Mouse (Mus musculus): ENCODE data around the gene Nudt9. TPM values are rescaled to one million over a fixed set of nuclear protein-coding genes. Genes with fewer than 3 reads are reported as not detected.

Nudt9 gene
- total RNA-seq (2023) = 33.9 TPM

DNA sequence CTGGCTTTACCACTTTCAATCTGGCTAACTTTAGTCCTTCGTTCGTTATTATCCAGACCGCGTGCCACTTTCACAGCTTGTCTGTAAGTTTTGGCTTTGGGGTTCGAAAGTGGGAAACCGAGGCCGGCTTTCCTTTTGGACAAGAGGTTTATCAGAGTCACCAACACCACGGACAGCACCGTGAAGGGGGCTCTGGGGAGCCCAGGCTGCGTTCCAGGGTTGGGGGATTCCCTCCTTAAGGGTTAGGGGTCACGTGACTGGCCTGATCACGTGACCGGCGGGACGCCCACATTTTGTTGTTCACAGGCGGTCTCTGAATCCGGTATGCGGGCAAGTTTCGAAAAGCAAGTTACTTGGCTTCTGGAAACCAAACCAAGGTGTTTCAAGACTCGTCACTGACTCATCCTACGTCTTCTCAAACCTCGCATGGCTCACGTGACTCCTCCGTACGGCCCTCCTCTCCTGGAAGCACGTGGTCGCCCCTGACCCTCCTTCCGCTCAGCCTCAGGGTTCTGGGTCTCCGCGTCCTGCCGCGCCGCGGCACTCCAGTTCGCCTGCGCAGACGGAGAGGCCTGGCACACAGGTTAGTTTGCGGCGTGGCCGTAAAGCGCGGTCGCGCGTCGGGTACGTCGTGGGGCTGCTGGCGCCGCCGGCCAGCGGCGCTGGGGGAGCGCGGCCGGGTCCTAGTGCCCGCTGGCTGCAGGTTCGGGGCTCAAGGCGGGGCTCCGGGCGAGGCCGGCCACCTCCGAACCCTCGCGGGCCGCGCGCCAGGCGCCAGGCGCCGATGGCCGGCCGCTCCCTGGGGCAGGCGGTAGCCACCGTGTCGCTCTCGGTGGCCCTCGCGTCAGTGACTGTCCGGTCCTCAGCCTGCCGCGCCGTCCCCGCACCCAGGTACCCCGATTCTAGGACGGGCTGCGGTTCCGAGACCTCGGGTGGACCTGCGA lies at the start of gene Nudt9:
Gene Nudt9, plus strand, starts transcription at position 51 of the 944 bp plus-strand sequence.

DNA sequence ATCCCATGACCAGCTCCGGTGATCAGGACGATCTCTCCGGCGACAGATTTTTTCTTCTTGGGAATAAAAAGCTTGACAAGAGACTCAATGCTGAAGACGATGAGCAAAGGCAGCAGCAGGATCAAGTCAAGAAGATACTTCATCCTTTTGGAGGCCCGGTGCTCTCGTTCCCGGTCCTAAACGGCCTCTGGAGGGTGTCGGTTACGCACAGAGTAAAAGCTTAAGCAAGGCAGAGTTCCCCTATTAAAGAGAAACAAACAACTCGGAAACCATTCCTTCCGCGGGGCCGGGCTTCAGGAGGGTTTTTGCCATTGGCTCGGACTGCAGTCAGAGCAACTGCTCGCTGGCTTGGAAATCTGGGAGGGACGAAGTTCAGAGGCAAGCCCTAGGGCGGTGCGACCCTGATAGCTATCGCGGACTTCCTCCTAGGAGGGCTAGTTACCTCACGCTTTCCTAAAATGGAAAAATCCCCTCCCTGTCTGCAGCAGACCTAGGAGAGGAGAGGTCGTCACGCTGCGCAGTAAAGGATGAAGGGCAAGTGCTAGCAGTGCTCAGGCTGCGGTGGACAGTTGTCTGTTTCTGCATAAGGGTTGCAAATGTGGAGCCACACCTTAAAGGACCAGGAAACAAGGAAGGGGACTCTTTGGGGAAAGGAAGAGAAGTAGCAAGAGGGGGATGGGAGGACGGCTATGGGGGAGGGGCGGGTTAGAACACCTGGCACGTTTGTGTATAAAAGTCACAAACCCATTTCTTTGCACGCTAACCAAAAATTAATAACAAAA lies 24.3 kb upstream of the Nudt9 start, which contains the start of gene Hsd17b11:
Gene Hsd17b11, minus strand, starts transcription at position 323 of the 782 bp plus-strand sequence.

DNA sequence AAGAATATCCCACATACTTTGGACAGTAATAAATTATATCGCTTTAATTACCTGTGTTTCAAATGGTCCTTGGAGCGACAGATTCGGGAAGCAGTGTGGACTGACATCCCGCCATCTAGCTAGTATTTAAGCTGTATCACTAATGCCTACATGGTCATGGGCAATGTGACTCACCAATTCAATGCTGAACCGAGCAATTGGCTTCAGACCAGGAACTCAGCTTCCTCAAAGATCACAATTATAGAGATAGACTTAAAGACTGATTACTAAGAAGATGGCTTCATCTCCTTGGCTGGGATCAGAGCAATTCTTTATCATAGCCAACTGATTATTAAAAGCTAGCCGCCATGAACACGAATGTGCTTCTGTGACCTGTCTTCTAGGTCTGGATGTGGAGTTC lies 31.4 kb downstream of the Nudt9 start, which contains the start of gene Gm17660:
Gene Gm17660, minus strand, starts transcription at position 101 of the 400 bp plus-strand sequence.

DNA sequence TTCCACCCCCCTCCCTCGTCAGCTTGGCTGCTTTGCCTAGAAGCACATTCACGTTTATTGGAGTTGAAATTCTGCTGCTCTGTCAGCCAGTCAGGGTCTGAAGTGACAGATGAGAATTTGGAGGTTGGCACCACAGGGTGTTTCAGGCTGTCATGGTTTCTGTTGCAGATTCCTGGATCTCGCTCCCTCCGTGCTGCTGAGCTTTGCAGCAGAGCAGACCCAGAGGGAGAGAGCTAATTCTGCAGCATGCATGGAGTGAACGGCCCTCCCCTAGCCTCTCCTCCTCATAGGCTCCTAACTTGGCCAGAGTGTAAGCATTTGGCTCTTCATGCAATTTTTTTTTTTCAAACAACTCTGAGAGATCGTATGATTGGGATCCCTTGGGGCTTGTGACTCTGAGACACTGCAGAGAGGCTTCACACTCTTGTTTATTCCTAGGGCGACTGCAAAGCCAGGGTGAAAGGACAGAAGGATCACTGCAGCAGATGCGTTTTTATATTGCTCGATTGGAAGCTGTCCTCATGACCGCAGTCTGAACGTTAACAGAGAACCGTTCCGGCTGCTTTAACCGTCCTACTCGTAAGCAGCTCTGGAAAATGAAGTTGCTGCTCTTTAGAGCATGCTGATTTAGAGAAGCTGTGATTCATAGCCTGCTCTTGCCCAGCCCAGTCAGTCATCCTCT lies 67.5 kb downstream of the Nudt9 start, which contains the start of gene Sparcl1:
Gene Sparcl1, minus strand, starts transcription at position 243 of the 682 bp plus-strand sequence.

Other genes starting within 250 kb of the Nudt9 start
- 4.9 TPM for gene Klhl8, start 135.0 kb upstream of the Nudt9 start, total RNA-seq (2023)
- gene Hsd17b13, start 68.9 kb upstream of the Nudt9 start, total RNA-seq (2023) = not detected
- 33.4 TPM for gene Hsd17b11, start 24.4 kb upstream of the Nudt9 start, total RNA-seq (2023)
- not detected for gene Gm17660, start 31.3 kb downstream of the Nudt9 start, total RNA-seq (2023)
- gene Sparcl1, start 67.4 kb downstream of the Nudt9 start, total RNA-seq (2023) = 0.33 TPM
- not detected for gene Dspp, start 124.4 kb downstream of the Nudt9 start, total RNA-seq (2023)
- not detected for gene Dmp1, start 156.3 kb downstream of the Nudt9 start, total RNA-seq (2023)